Mouse (Mus musculus): ENCODE data around the gene Ctcfl. TPM values are rescaled to one million over a fixed set of nuclear protein-coding genes. Genes with fewer than 3 reads are reported as not detected.

Ctcfl gene
- total and polyA plus RNA-seq, 3 experiments = 0.13 TPM; not detected in 2

DNA sequence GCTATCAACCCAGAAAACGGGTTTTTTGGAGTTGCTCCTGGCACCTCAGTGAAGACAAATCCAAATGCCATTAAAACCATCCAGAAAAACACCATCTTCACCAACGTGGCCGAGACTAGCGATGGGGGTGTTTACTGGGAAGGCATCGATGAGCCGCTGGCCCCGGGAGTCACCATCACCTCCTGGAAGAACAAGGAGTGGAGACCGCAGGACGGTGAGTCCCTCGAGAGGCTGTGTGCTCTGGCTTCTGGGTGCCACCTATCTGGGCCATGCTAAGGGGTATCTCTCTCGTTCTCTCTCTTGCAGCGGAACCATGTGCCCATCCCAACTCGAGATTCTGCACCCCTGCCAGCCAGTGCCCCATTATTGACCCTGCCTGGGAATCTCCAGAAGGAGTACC is 37.6 kb upstream of the Ctcfl start:
- no peaks in the 10 kb centered on the region for H3K9me3 ChIP-seq (replicated peaks; ENCODE audit: insufficient read depth, low read length)
- H3K36me3 ChIP-seq (ENCODE audit: control insufficient read depth in 1 of 2, insufficient read depth in 2 of 2, low read length in 2 of 2) = no peaks in the 10 kb centered on the region
- H3K9ac ChIP-seq (ENCODE audit: control insufficient read depth, low read depth, low read length, poor library complexity, severe bottlenecking) = no peak overlapping the region
- DNase-seq (ENCODE audit: low read depth, low spot score) = no peak
- H3K4me3 ChIP-seq (ENCODE audit: control insufficient read depth in 1 of 2, insufficient read depth in 1 of 2, low read depth in 2 of 2, low read length in 2 of 2) = no peak overlapping the region
- H3K4me1 ChIP-seq (ENCODE audit: control insufficient read depth in 1 of 2, insufficient read depth in 2 of 2, low read length in 2 of 2) = no peaks in the 10 kb centered on the region
- H3K27me3 ChIP-seq (ENCODE audit: control insufficient read depth in 1 of 2, insufficient read depth in 2 of 2, low read length in 2 of 2) = no peaks in the 10 kb centered on the region
- no peak overlapping the region for H3K27ac ChIP-seq (ENCODE audit: control insufficient read depth, low read depth, low read length)
- no peaks in the 10 kb centered on the region for H3K79me2 ChIP-seq (ENCODE audit: control insufficient read depth, insufficient read depth, low read length, poor library complexity)
- TF ChIP-seq NRF1 (IDR thresholded peaks at IDR 0.05; ENCODE audit: insufficient read depth, low read depth, low read length, poor library complexity, severe bottlenecking) (no peak), RCOR1 (IDR thresholded peaks at IDR 0.05; ENCODE audit: low read depth, low read length) (no peak), USF2 (IDR thresholded peaks at IDR 0.05; ENCODE audit: borderline replicate concordance in 1 of 2, insufficient read depth in 1 of 2, low read depth in 1 of 2, low read length in 2 of 2) (no peak)

DNA sequence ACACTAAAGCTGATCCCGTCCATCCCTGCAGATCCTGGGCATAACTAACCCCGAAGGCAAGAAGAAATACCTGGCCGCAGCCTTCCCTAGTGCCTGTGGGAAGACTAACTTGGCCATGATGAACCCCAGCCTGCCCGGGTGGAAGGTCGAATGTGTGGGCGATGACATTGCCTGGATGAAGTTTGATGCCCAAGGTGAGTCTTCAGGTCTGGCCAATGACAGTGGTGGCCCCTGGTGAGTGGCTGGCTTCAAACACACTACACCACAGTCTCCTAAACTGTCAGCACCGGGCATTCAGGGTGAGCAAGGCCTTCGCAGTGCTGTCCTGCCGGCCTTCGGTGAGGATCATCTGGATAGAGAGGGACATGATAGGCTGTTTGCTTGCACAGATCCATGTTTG is 36.6 kb upstream of the Ctcfl start:
- Histone ChIP-seq H3K4me1 (ENCODE audit: control insufficient read depth in 1 of 2, insufficient read depth in 2 of 2, low read length in 2 of 2) (no peaks in the 10 kb centered on the region), H3K9me3 (replicated peaks; ENCODE audit: insufficient read depth, low read length) (no peaks in the 10 kb centered on the region), H3K4me3 (ENCODE audit: control insufficient read depth in 1 of 2, insufficient read depth in 1 of 2, low read depth in 2 of 2, low read length in 2 of 2) (no peak overlapping the region), H3K9ac (ENCODE audit: control insufficient read depth, low read depth, low read length, poor library complexity, severe bottlenecking) (no peak overlapping the region), H3K27me3 (ENCODE audit: control insufficient read depth in 1 of 2, insufficient read depth in 2 of 2, low read length in 2 of 2) (no peaks in the 10 kb centered on the region), H3K36me3 (ENCODE audit: control insufficient read depth in 1 of 2, insufficient read depth in 2 of 2, low read length in 2 of 2) (no peaks in the 10 kb centered on the region), H3K79me2 (ENCODE audit: control insufficient read depth, insufficient read depth, low read length, poor library complexity) (no peaks in the 10 kb centered on the region), H3K27ac (ENCODE audit: control insufficient read depth, low read depth, low read length) (no peak overlapping the region)
- TF ChIP-seq HCFC1 (IDR thresholded peaks at IDR 0.05; ENCODE audit: low read depth, low read length) (no peak), MXI1 (IDR thresholded peaks at IDR 0.05; ENCODE audit: low read depth, low read length) (no peak), MAFK (IDR thresholded peaks at IDR 0.05; ENCODE audit: borderline replicate concordance, low read depth, low read length) (no peak), E2F4 (IDR thresholded peaks at IDR 0.05; ENCODE audit: borderline replicate concordance, low read depth, low read length) (no peak), SMC3 (IDR thresholded peaks at IDR 0.05; ENCODE audit: low read depth, low read length) (no peak), CHD2 (IDR thresholded peaks at IDR 0.05; ENCODE audit: low read length) (no peak), JUND (IDR thresholded peaks at IDR 0.05; ENCODE audit: low read depth, low read length) (no peak), CHD1 (IDR thresholded peaks at IDR 0.05; ENCODE audit: low read depth, low read length) (no peak), ZC3H11A (IDR thresholded peaks at IDR 0.05; ENCODE audit: low read depth, low read length) (no peak), GATA1 (IDR thresholded peaks at IDR 0.05; ENCODE audit: low read depth, low read length) (no peak), USF1 (IDR thresholded peaks at IDR 0.05; ENCODE audit: low read depth, low read length) (no peak), ZNF384 (IDR thresholded peaks at IDR 0.05; ENCODE audit: low read depth, low read length) (no peak), EP300 (IDR thresholded peaks at IDR 0.05; ENCODE audit: low read depth in 1 of 2, low read length in 2 of 2) (no peak), ZMIZ1 (IDR thresholded peaks at IDR 0.05; ENCODE audit: low read depth, low read length) (no peak), RCOR1 (IDR thresholded peaks at IDR 0.05; ENCODE audit: low read depth, low read length) (no peak), TBP (IDR thresholded peaks at IDR 0.05; ENCODE audit: low read depth, low read length) (no peak)
- DNase-seq (ENCODE audit: low read depth, low spot score) = no peak

All from MEL (cell line).